Mouse (Mus musculus): ENCODE results near the gene Efnb3. TPM values are rescaled to one million over a fixed set of nuclear protein-coding genes. Genes with fewer than 3 reads are reported as not detected.

Gene Efnb3
- total and polyA plus RNA-seq, 3 experiments, result 0.56 to 2.8 (median 1.1) TPM

DNA sequence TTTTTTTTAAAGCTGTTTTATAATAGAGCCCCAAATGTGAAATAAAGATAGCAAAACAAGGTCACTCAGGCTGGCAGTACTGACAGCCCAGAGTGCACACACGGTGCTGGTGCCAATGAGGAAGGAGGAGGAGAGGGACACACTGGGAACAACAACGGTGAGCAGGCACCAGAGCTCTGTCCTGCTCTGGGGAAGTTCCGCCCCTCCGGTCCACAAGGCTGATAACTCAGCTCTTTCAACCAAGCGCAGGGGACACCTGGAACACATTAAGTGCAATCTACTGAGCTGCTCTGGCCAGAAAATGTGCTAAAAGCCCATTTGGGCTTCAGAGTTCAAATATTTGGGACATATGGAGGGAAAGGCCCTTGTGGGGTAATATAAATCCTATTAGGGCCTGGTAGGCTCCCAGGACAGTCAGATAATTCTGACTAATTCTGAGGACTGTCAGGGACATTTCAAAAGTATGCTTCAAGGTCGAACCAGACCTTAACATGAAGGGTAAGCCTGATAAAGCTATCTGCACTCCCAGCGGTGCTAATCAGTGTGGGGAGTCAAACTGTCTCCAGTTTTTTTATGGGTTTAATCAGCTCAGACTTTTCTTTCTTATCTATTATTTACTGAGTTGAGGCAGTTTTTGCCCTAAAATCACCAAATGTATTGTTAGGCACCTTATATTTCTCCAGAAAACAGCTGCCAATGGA, 49.1 kb downstream of the Efnb3 start:
- TF ChIP-seq KAT2A (IDR thresholded peaks at IDR 0.05; ENCODE audit: insufficient replicate concordance, low read length), result no peak
- TF ChIP-seq USF2 (conservative IDR thresholded peaks at IDR 0.05; ENCODE audit: low read depth, low read length), result no peak
- Histone ChIP-seq H3K27ac (ENCODE audit: insufficient read depth, low read depth) (no peak overlapping the region), H3K4me2 (ENCODE audit: insufficient read depth, low read depth, poor library complexity, severe bottlenecking) (no peak overlapping the region), H3K79me2 (replicated peaks; ENCODE audit: control insufficient read depth, extremely low read depth, insufficient read depth, poor library complexity, severe bottlenecking) (no peaks in the 10 kb centered on the region), H3K36me3 (replicated peaks in 1 of 2; ENCODE audit: control insufficient read depth in 1 of 2, insufficient read depth in 1 of 2, low read length in 1 of 2) (no peaks in the 10 kb centered on the region), H3K9ac (ENCODE audit: insufficient read depth, low read depth) (no peak overlapping the region), H3K9me3 (replicated peaks; ENCODE audit: low read length) (no peaks in the 10 kb centered on the region), H3K4me3 (replicated peaks in 1 of 3; ENCODE audit: low read depth in 2 of 3, low read length in 2 of 3, poor library complexity in 1 of 3) (no peak overlapping the region), H3K4me1 (ENCODE audit: control insufficient read depth in 1 of 2, insufficient read depth in 2 of 2) (0 out of 4 replicates have a peak, but pooled peaks cover 0 to 2% of the 10 kb centered on the region in 2 experiments), H3K27me3 (replicated peaks) (peaks cover 52% of the 10 kb centered on the region)
- dilution Hi-C loops (cut with MboI; ENCODE audit: extremely low pct_ligation_motif_present, extremely low pct_unique_long_range_greater_than_20kb, low sequenced_read_pairs) (no loop called here), in situ Hi-C loops (cut with MboI; ENCODE audit: low pct_ligation_motif_present, low pct_unique_long_range_greater_than_20kb, low sequenced_read_pairs) (no loop called here)
- DNase-seq (ENCODE audit: extremely low read depth), result no peak

Other genes starting within 250 kb of the Efnb3 start
Only the 20 nearest of the 30 such genes appear.
- 66.4 and 69.6 TPM in 2 replicates for gene Chd3, start 190.8 kb downstream of the Efnb3 start, total RNA-seq (2012; rRNA removed)
- gene Chd3, start 190.8 kb downstream of the Efnb3 start, total RNA-seq (2014; rRNA removed), result 30.6 and 31.9 TPM in 2 replicates
- gene Chd3, start 190.8 kb downstream of the Efnb3 start, polyA plus RNA-seq (2012; ENCODE audit: insufficient read length, low read depth), result 87.1 and 92.0 TPM in 2 replicates
- gene Naa38, start 164.7 kb downstream of the Efnb3 start, total RNA-seq (2012; rRNA removed), result 193 and 208 TPM in 2 replicates
- 161 and 201 TPM in 2 replicates for gene Naa38, start 164.7 kb downstream of the Efnb3 start, total RNA-seq (2014; rRNA removed)
- gene Naa38, start 164.7 kb downstream of the Efnb3 start, polyA plus RNA-seq (2012; ENCODE audit: insufficient read length, low read depth), result 137 and 153 TPM in 2 replicates
- gene Cyb5d1, start 164.6 kb downstream of the Efnb3 start, total RNA-seq (2012; rRNA removed), result 28.4 and 37.4 TPM in 2 replicates
- gene Cyb5d1, start 164.6 kb downstream of the Efnb3 start, total RNA-seq (2014; rRNA removed), result 27.3 and 29.3 TPM in 2 replicates
- 29.5 and 33.2 TPM in 2 replicates for gene Cyb5d1, start 164.6 kb downstream of the Efnb3 start, polyA plus RNA-seq (2012; ENCODE audit: insufficient read length, low read depth)
- gene Tmem88, start 162.0 kb downstream of the Efnb3 start, total RNA-seq (2012; rRNA removed), result 0.25 and 0.38 TPM in 2 replicates
- gene Tmem88, start 162.0 kb downstream of the Efnb3 start, total RNA-seq (2014; rRNA removed), result not detected in 2 replicates
- 0.16 and 0.22 TPM in 2 replicates for gene Tmem88, start 162.0 kb downstream of the Efnb3 start, polyA plus RNA-seq (2012; ENCODE audit: insufficient read length, low read depth)
- gene Kdm6b, start 146.5 kb downstream of the Efnb3 start, total RNA-seq (2012; rRNA removed), result 2.9 and 5.7 TPM in 2 replicates
- gene Kdm6b, start 146.5 kb downstream of the Efnb3 start, total RNA-seq (2014; rRNA removed), result 0.36 and 0.66 TPM in 2 replicates
- gene Kdm6b, start 146.5 kb downstream of the Efnb3 start, polyA plus RNA-seq (2012; ENCODE audit: insufficient read length, low read depth), result 6.0 and 7.2 TPM in 2 replicates
- under 0.01 TPM in 1 of 2 replicates, not detected in the other for gene Dnah2, start 11.1 kb downstream of the Efnb3 start, total RNA-seq (2012; rRNA removed)
- not detected in 2 replicates for gene Dnah2, start 11.1 kb downstream of the Efnb3 start, total RNA-seq (2014; rRNA removed)
- 0.03 and 0.04 TPM in 2 replicates for gene Dnah2, start 11.1 kb downstream of the Efnb3 start, polyA plus RNA-seq (2012; ENCODE audit: insufficient read length, low read depth)
- 34.2 and 40.8 TPM in 2 replicates for gene Wrap53, start 20.1 kb upstream of the Efnb3 start, total RNA-seq (2012; rRNA removed)
- 25.4 and 26.4 TPM in 2 replicates for gene Wrap53, start 20.1 kb upstream of the Efnb3 start, total RNA-seq (2014; rRNA removed)
- 35.3 and 36.0 TPM in 2 replicates for gene Wrap53, start 20.1 kb upstream of the Efnb3 start, polyA plus RNA-seq (2012; ENCODE audit: insufficient read length, low read depth)
- 104 and 107 TPM in 2 replicates for gene Trp53, start 20.2 kb upstream of the Efnb3 start, total RNA-seq (2012; rRNA removed)
- 15.7 and 24.9 TPM in 2 replicates for gene Trp53, start 20.2 kb upstream of the Efnb3 start, total RNA-seq (2014; rRNA removed)
- 309 and 372 TPM in 2 replicates for gene Trp53, start 20.2 kb upstream of the Efnb3 start, polyA plus RNA-seq (2012; ENCODE audit: insufficient read length, low read depth)
- gene Atp1b2, start 45.7 kb upstream of the Efnb3 start, total RNA-seq (2012; rRNA removed), result not detected in 2 replicates
- not detected in 2 replicates for gene Atp1b2, start 45.7 kb upstream of the Efnb3 start, total RNA-seq (2014; rRNA removed)
- gene Atp1b2, start 45.7 kb upstream of the Efnb3 start, polyA plus RNA-seq (2012; ENCODE audit: insufficient read length, low read depth), result 0.09 and 0.11 TPM in 2 replicates
- not detected in 2 replicates for gene Shbg, start 57.7 kb upstream of the Efnb3 start, total RNA-seq (2012; rRNA removed)
- gene Shbg, start 57.7 kb upstream of the Efnb3 start, total RNA-seq (2014; rRNA removed), result not detected in 2 replicates
- not detected in 2 replicates for gene Shbg, start 57.7 kb upstream of the Efnb3 start, polyA plus RNA-seq (2012; ENCODE audit: insufficient read length, low read depth)
- 0.38 TPM in 1 of 2 replicates, not detected in the other for gene Sat2, start 61.8 kb upstream of the Efnb3 start, total RNA-seq (2012; rRNA removed)
- not detected in 2 replicates for gene Sat2, start 61.8 kb upstream of the Efnb3 start, total RNA-seq (2014; rRNA removed)
- gene Sat2, start 61.8 kb upstream of the Efnb3 start, polyA plus RNA-seq (2012; ENCODE audit: insufficient read length, low read depth), result not detected in 2 replicates
- gene Fxr2, start 72.8 kb upstream of the Efnb3 start, total RNA-seq (2012; rRNA removed), result 96.4 and 104 TPM in 2 replicates
- 83.3 and 101 TPM in 2 replicates for gene Fxr2, start 72.8 kb upstream of the Efnb3 start, total RNA-seq (2014; rRNA removed)
- 90.5 and 103 TPM in 2 replicates for gene Fxr2, start 72.8 kb upstream of the Efnb3 start, polyA plus RNA-seq (2012; ENCODE audit: insufficient read length, low read depth)
- gene Sox15, start 95.1 kb upstream of the Efnb3 start, total RNA-seq (2012; rRNA removed), result 0.17 and 0.34 TPM in 2 replicates
- not detected in 2 replicates for gene Sox15, start 95.1 kb upstream of the Efnb3 start, total RNA-seq (2014; rRNA removed)
- 0.48 and 0.54 TPM in 2 replicates for gene Sox15, start 95.1 kb upstream of the Efnb3 start, polyA plus RNA-seq (2012; ENCODE audit: insufficient read length, low read depth)
- 110 and 150 TPM in 2 replicates for gene Mpdu1, start 102.4 kb upstream of the Efnb3 start, total RNA-seq (2012; rRNA removed)
- gene Mpdu1, start 102.4 kb upstream of the Efnb3 start, total RNA-seq (2014; rRNA removed), result 175 and 210 TPM in 2 replicates
- 185 and 210 TPM in 2 replicates for gene Mpdu1, start 102.4 kb upstream of the Efnb3 start, polyA plus RNA-seq (2012; ENCODE audit: insufficient read length, low read depth)
- 74.8 and 82.2 TPM in 2 replicates for gene Cd68, start 105.9 kb upstream of the Efnb3 start, total RNA-seq (2012; rRNA removed)
- gene Cd68, start 105.9 kb upstream of the Efnb3 start, total RNA-seq (2014; rRNA removed), result 122 TPM in 2 replicates
- 235 and 343 TPM in 2 replicates for gene Cd68, start 105.9 kb upstream of the Efnb3 start, polyA plus RNA-seq (2012; ENCODE audit: insufficient read length, low read depth)
- 1,622 and 2,071 TPM in 2 replicates for gene Eif4a1, start 112.2 kb upstream of the Efnb3 start, total RNA-seq (2012; rRNA removed)
- gene Eif4a1, start 112.2 kb upstream of the Efnb3 start, total RNA-seq (2014; rRNA removed), result 2,161 and 2,200 TPM in 2 replicates
- 1,500 and 1,728 TPM in 2 replicates for gene Eif4a1, start 112.2 kb upstream of the Efnb3 start, polyA plus RNA-seq (2012; ENCODE audit: insufficient read length, low read depth)
- 116 and 157 TPM in 2 replicates for gene Senp3, start 121.9 kb upstream of the Efnb3 start, total RNA-seq (2012; rRNA removed)
- 256 TPM in 2 replicates for gene Senp3, start 121.9 kb upstream of the Efnb3 start, total RNA-seq (2014; rRNA removed)
- 303 and 317 TPM in 2 replicates for gene Senp3, start 121.9 kb upstream of the Efnb3 start, polyA plus RNA-seq (2012; ENCODE audit: insufficient read length, low read depth)
- gene Tnfsf13, start 125.6 kb upstream of the Efnb3 start, total RNA-seq (2012; rRNA removed), result 0.08 and 0.21 TPM in 2 replicates
- gene Tnfsf13, start 125.6 kb upstream of the Efnb3 start, total RNA-seq (2014; rRNA removed), result 0.32 and 0.35 TPM in 2 replicates
- gene Tnfsf13, start 125.6 kb upstream of the Efnb3 start, polyA plus RNA-seq (2012; ENCODE audit: insufficient read length, low read depth), result 0.63 and 1.0 TPM in 2 replicates
- not detected in 2 replicates for gene Tnfsf12, start 135.6 kb upstream of the Efnb3 start, total RNA-seq (2012; rRNA removed)
- not detected in 2 replicates for gene Tnfsf12, start 135.6 kb upstream of the Efnb3 start, total RNA-seq (2014; rRNA removed)
- 0.26 TPM in 1 of 2 replicates, not detected in the other for gene Tnfsf12, start 135.6 kb upstream of the Efnb3 start, polyA plus RNA-seq (2012; ENCODE audit: insufficient read length, low read depth)
- gene Tnfsfm13, start 135.9 kb upstream of the Efnb3 start, total RNA-seq (2012; rRNA removed), result 0.08 TPM in 2 replicates
- not detected in 2 replicates for gene Tnfsfm13, start 135.9 kb upstream of the Efnb3 start, total RNA-seq (2014; rRNA removed)
- 0.25 TPM in 1 of 2 replicates, not detected in the other for gene Tnfsfm13, start 135.9 kb upstream of the Efnb3 start, polyA plus RNA-seq (2012; ENCODE audit: insufficient read length, low read depth)